Mouse (Mus musculus): ENCODE measurements around the gene Trpc2. TPM values are rescaled to one million over a fixed set of nuclear protein-coding genes. Genes with fewer than 3 reads are reported as not detected.

Gene Trpc2
- total and polyA plus RNA-seq, 3 experiments: 0.45 TPM; not detected in 2

- no peak for ATAC-seq (ENCODE audit: extremely low read depth, insufficient number of reproducible peaks, low FRiP score, poor library complexity, severe bottlenecking)
Measured at GRCm38 (mm10) chr7:102117382-102117781, 34.5 kb downstream of the Trpc2 start.

GRCm38 (mm10) chr7:102120326-102120725 lies 37.4 kb downstream of the Trpc2 start:
- H3K4me1 ChIP-seq (ENCODE audit: insufficient read depth, low read depth, low read length): no peaks in the 10 kb centered on the region; the same call in 1 of the 2 replicates
- no peak overlapping the region for H3K4me3 ChIP-seq (ENCODE audit: low read depth, low read length)
- peaks cover 72% of the 10 kb centered on the region for H3K36me3 ChIP-seq (replicated peaks)
- H3K27me3 ChIP-seq (ENCODE audit: insufficient read depth, low read length): peaks cover 5% of the 10 kb centered on the region; the same call in 1 of the 2 replicates
- H3K9me3 ChIP-seq (replicated peaks): no peaks in the 10 kb centered on the region
- DNase-seq (ENCODE audit: low spot score): no peak
- no peak for ATAC-seq (ENCODE audit: extremely low read depth, insufficient number of reproducible peaks, low FRiP score, poor library complexity, severe bottlenecking)
- TF ChIP-seq CTCF (IDR thresholded peaks at IDR 0.05; ENCODE audit: low read depth, low read length) (no peak), TAL1 (conservative IDR thresholded peaks at IDR 0.05; ENCODE audit: low read depth, low read length) (no peak), GATA1 (IDR thresholded peaks at IDR 0.05; ENCODE audit: borderline replicate concordance, low read length) (no peak), POLR2AphosphoS5 (IDR thresholded peaks at IDR 0.05; ENCODE audit: insufficient replicate concordance, low read depth, low read length) (no peak), GATA2 (IDR thresholded peaks at IDR 0.05; ENCODE audit: borderline replicate concordance, low read depth, low read length) (no peak)

More at GRCm38 (mm10) chr7:102117382-102117781, 34.5 kb downstream of the Trpc2 start:
- Histone ChIP-seq H3K9me3 (replicated peaks) (no peaks in the 10 kb centered on the region), H3K4me1 (ENCODE audit: insufficient read depth, low read depth, low read length) (peaks cover 14% of the 10 kb centered on the region), H3K27me3 (ENCODE audit: insufficient read depth, low read length) (peaks cover 19% of the 10 kb centered on the region), H3K36me3 (replicated peaks) (peaks cover 42% of the 10 kb centered on the region), H3K4me3 (ENCODE audit: low read depth, low read length) (no peak overlapping the region)
- no peak for DNase-seq (ENCODE audit: low spot score)
- no peak for TF ChIP-seq POLR2AphosphoS5 (IDR thresholded peaks at IDR 0.05; ENCODE audit: insufficient replicate concordance, low read depth, low read length)
- no peak for TF ChIP-seq TAL1 (conservative IDR thresholded peaks at IDR 0.05; ENCODE audit: low read depth, low read length)
- TF ChIP-seq CTCF (IDR thresholded peaks at IDR 0.05; ENCODE audit: low read depth, low read length): no peak
- TF ChIP-seq GATA2 (IDR thresholded peaks at IDR 0.05; ENCODE audit: borderline replicate concordance, low read depth, low read length): no peak
- TF ChIP-seq GATA1 (IDR thresholded peaks at IDR 0.05; ENCODE audit: borderline replicate concordance, low read length): no peak

- Histone ChIP-seq H3K9me3 (replicated peaks) (no peaks in the 10 kb centered on the region), H3K4me1 (ENCODE audit: insufficient read depth, low read depth, low read length) (no peaks in the 10 kb centered on the region), H3K36me3 (replicated peaks) (peaks cover 89% of the 10 kb centered on the region), H3K27me3 (ENCODE audit: insufficient read depth, low read length) (no peaks in the 10 kb centered on the region), H3K4me3 (ENCODE audit: low read depth, low read length) (no peak overlapping the region)
- DNase-seq (ENCODE audit: low spot score) (no peak), ATAC-seq (ENCODE audit: extremely low read depth, insufficient number of reproducible peaks, low FRiP score, poor library complexity, severe bottlenecking) (no peak)
- TF ChIP-seq CTCF (IDR thresholded peaks at IDR 0.05; ENCODE audit: low read depth, low read length): no peak
- no peak for TF ChIP-seq GATA2 (IDR thresholded peaks at IDR 0.05; ENCODE audit: borderline replicate concordance, low read depth, low read length)
- TF ChIP-seq TAL1 (conservative IDR thresholded peaks at IDR 0.05; ENCODE audit: low read depth, low read length): no peak
- no peak for TF ChIP-seq POLR2AphosphoS5 (IDR thresholded peaks at IDR 0.05; ENCODE audit: insufficient replicate concordance, low read depth, low read length)
- TF ChIP-seq GATA1 (IDR thresholded peaks at IDR 0.05; ENCODE audit: borderline replicate concordance, low read length): no peak
Measured at GRCm38 (mm10) chr7:102132395-102132794, 49.5 kb downstream of the Trpc2 start.

GRCm38 (mm10) chr7:102137464-102137863 lies 54.5 kb downstream of the Trpc2 start:
- no peak for ATAC-seq (ENCODE audit: extremely low read depth, insufficient number of reproducible peaks, low FRiP score, poor library complexity, severe bottlenecking)
- Histone ChIP-seq H3K9me3 (replicated peaks) (no peaks in the 10 kb centered on the region), H3K27me3 (ENCODE audit: insufficient read depth, low read length) (no peaks in the 10 kb centered on the region), H3K36me3 (replicated peaks) (peaks cover 93% of the 10 kb centered on the region), H3K4me3 (ENCODE audit: low read depth, low read length) (no peak overlapping the region), H3K4me1 (ENCODE audit: insufficient read depth, low read depth, low read length) (no peaks in the 10 kb centered on the region)
- no peak for DNase-seq (ENCODE audit: low spot score)
- TF ChIP-seq CTCF (IDR thresholded peaks at IDR 0.05; ENCODE audit: low read depth, low read length) (peak; percentile 52), TAL1 (conservative IDR thresholded peaks at IDR 0.05; ENCODE audit: low read depth, low read length) (no peak), GATA1 (IDR thresholded peaks at IDR 0.05; ENCODE audit: borderline replicate concordance, low read length) (no peak)

- Histone ChIP-seq H3K9me3 (replicated peaks) (no peaks in the 10 kb centered on the region), H3K27me3 (ENCODE audit: insufficient read depth, low read length) (no peaks in the 10 kb centered on the region), H3K4me3 (ENCODE audit: low read depth, low read length) (no peak overlapping the region), H3K4me1 (ENCODE audit: insufficient read depth, low read depth, low read length) (no peaks in the 10 kb centered on the region), H3K36me3 (replicated peaks) (peaks cover 92% of the 10 kb centered on the region)
- TF ChIP-seq GATA1 (IDR thresholded peaks at IDR 0.05; ENCODE audit: borderline replicate concordance, low read length): no peak
- no peak for TF ChIP-seq CTCF (IDR thresholded peaks at IDR 0.05; ENCODE audit: low read depth, low read length)
- no peak for TF ChIP-seq GATA2 (IDR thresholded peaks at IDR 0.05; ENCODE audit: borderline replicate concordance, low read depth, low read length)
- no peak for TF ChIP-seq TAL1 (conservative IDR thresholded peaks at IDR 0.05; ENCODE audit: low read depth, low read length)
- no peak for TF ChIP-seq POLR2AphosphoS5 (IDR thresholded peaks at IDR 0.05; ENCODE audit: insufficient replicate concordance, low read depth, low read length)
- no peak for DNase-seq (ENCODE audit: low spot score)
- ATAC-seq (ENCODE audit: extremely low read depth, insufficient number of reproducible peaks, low FRiP score, poor library complexity, severe bottlenecking): no peak
Measured at GRCm38 (mm10) chr7:102137898-102138297, 55.0 kb downstream of the Trpc2 start.

Other genes with a start within 250 kb of the Trpc2 start
- 31.6 and 55.6 TPM in 2 replicates for gene Inppl1, start 244.9 kb upstream of the Trpc2 start, total RNA-seq (2014; fragmentation: Nextera tagmentation)
- gene Inppl1, start 244.9 kb upstream of the Trpc2 start, total RNA-seq (2017): 41.0 and 43.2 TPM in 2 replicates
- gene Inppl1, start 244.9 kb upstream of the Trpc2 start, polyA plus RNA-seq (2012): 54.1 and 62.2 TPM in 2 replicates
- not detected in 2 replicates for gene Folr2, start 225.9 kb upstream of the Trpc2 start, total RNA-seq (2014; fragmentation: Nextera tagmentation)
- gene Folr2, start 225.9 kb upstream of the Trpc2 start, total RNA-seq (2017): not detected in 2 replicates
- not detected in 2 replicates for gene Folr2, start 225.9 kb upstream of the Trpc2 start, polyA plus RNA-seq (2012)
- 55.6 and 63.3 TPM in 2 replicates for gene Anapc15, start 219.4 kb upstream of the Trpc2 start, total RNA-seq (2014; fragmentation: Nextera tagmentation)
- 113 and 128 TPM in 2 replicates for gene Anapc15, start 219.4 kb upstream of the Trpc2 start, total RNA-seq (2017)
- gene Anapc15, start 219.4 kb upstream of the Trpc2 start, polyA plus RNA-seq (2012): 20.2 and 20.5 TPM in 2 replicates
- not detected in 2 replicates for gene Folr1, start 212.3 kb upstream of the Trpc2 start, total RNA-seq (2014; fragmentation: Nextera tagmentation)
- gene Folr1, start 212.3 kb upstream of the Trpc2 start, total RNA-seq (2017): 0.22 and 0.64 TPM in 2 replicates
- gene Folr1, start 212.3 kb upstream of the Trpc2 start, polyA plus RNA-seq (2012): not detected in 2 replicates
- gene Lamtor1, start 177.2 kb upstream of the Trpc2 start, total RNA-seq (2014; fragmentation: Nextera tagmentation): 96.2 and 96.5 TPM in 2 replicates
- 145 and 146 TPM in 2 replicates for gene Lamtor1, start 177.2 kb upstream of the Trpc2 start, total RNA-seq (2017)
- 136 and 153 TPM in 2 replicates for gene Lamtor1, start 177.2 kb upstream of the Trpc2 start, polyA plus RNA-seq (2012)
- gene Tomt, start 176.8 kb upstream of the Trpc2 start, total RNA-seq (2014; fragmentation: Nextera tagmentation): not detected in 2 replicates
- 0.22 and 0.23 TPM in 2 replicates for gene Tomt, start 176.8 kb upstream of the Trpc2 start, total RNA-seq (2017)
- 0.01 TPM in 1 of 2 replicates, not detected in the other for gene Tomt, start 176.8 kb upstream of the Trpc2 start, polyA plus RNA-seq (2012)
- gene Lrrc51, start 149.2 kb upstream of the Trpc2 start, total RNA-seq (2014; fragmentation: Nextera tagmentation): 12.4 and 17.7 TPM in 2 replicates
- 2.9 and 4.1 TPM in 2 replicates for gene Lrrc51, start 149.2 kb upstream of the Trpc2 start, total RNA-seq (2017)
- 0.53 and 0.65 TPM in 2 replicates for gene Lrrc51, start 149.2 kb upstream of the Trpc2 start, polyA plus RNA-seq (2012)
- gene Numa1, start 149.0 kb upstream of the Trpc2 start, total RNA-seq (2014; fragmentation: Nextera tagmentation): 134 and 189 TPM in 2 replicates
- gene Numa1, start 149.0 kb upstream of the Trpc2 start, total RNA-seq (2017): 120 and 125 TPM in 2 replicates
- 106 and 112 TPM in 2 replicates for gene Numa1, start 149.0 kb upstream of the Trpc2 start, polyA plus RNA-seq (2012)
- gene Il18bp, start 64.4 kb upstream of the Trpc2 start, total RNA-seq (2014; fragmentation: Nextera tagmentation): 4.2 and 6.5 TPM in 2 replicates
- gene Il18bp, start 64.4 kb upstream of the Trpc2 start, total RNA-seq (2017): 2.5 and 2.7 TPM in 2 replicates
- gene Il18bp, start 64.4 kb upstream of the Trpc2 start, polyA plus RNA-seq (2012): 1.8 TPM in 2 replicates
- gene Rnf121, start 17.6 kb upstream of the Trpc2 start, total RNA-seq (2014; fragmentation: Nextera tagmentation): 8.6 and 11.8 TPM in 2 replicates
- gene Rnf121, start 17.6 kb upstream of the Trpc2 start, total RNA-seq (2017): 10.9 and 11.4 TPM in 2 replicates
- 1.7 and 2.7 TPM in 2 replicates for gene Rnf121, start 17.6 kb upstream of the Trpc2 start, polyA plus RNA-seq (2012)
- 29.5 and 45.5 TPM in 2 replicates for gene Xndc1, start 17.6 kb upstream of the Trpc2 start, total RNA-seq (2014; fragmentation: Nextera tagmentation)
- gene Xndc1, start 17.6 kb upstream of the Trpc2 start, total RNA-seq (2017): 35.4 and 39.4 TPM in 2 replicates
- gene Xndc1, start 17.6 kb upstream of the Trpc2 start, polyA plus RNA-seq (2012): 25.0 and 29.7 TPM in 2 replicates
- gene Xntrpc, start 17.4 kb upstream of the Trpc2 start, total RNA-seq (2014; fragmentation: Nextera tagmentation): 0.39 and 1.4 TPM in 2 replicates
- gene Xntrpc, start 17.4 kb upstream of the Trpc2 start, total RNA-seq (2017): 0.44 and 0.46 TPM in 2 replicates
- 0.21 and 0.31 TPM in 2 replicates for gene Xntrpc, start 17.4 kb upstream of the Trpc2 start, polyA plus RNA-seq (2012)
- gene Art1, start 18.6 kb downstream of the Trpc2 start, total RNA-seq (2014; fragmentation: Nextera tagmentation): not detected in 2 replicates
- gene Art1, start 18.6 kb downstream of the Trpc2 start, total RNA-seq (2017): 0.22 TPM in 1 of 2 replicates, not detected in the other
- gene Art1, start 18.6 kb downstream of the Trpc2 start, polyA plus RNA-seq (2012): not detected in 2 replicates
- gene Art5, start 26.4 kb downstream of the Trpc2 start, total RNA-seq (2014; fragmentation: Nextera tagmentation): not detected in 2 replicates
- 0.16 TPM in 1 of 2 replicates, not detected in the other for gene Art5, start 26.4 kb downstream of the Trpc2 start, total RNA-seq (2017)
- not detected in 2 replicates for gene Art5, start 26.4 kb downstream of the Trpc2 start, polyA plus RNA-seq (2012)
- gene Chrna10, start 33.7 kb downstream of the Trpc2 start, total RNA-seq (2014; fragmentation: Nextera tagmentation): not detected in 2 replicates
- gene Chrna10, start 33.7 kb downstream of the Trpc2 start, total RNA-seq (2017): 0.11 TPM in 1 of 2 replicates, not detected in the other
- gene Chrna10, start 33.7 kb downstream of the Trpc2 start, polyA plus RNA-seq (2012): not detected in 2 replicates
- gene Nup98, start 127.1 kb downstream of the Trpc2 start, total RNA-seq (2014; fragmentation: Nextera tagmentation): 172 and 179 TPM in 2 replicates
- gene Nup98, start 127.1 kb downstream of the Trpc2 start, total RNA-seq (2017): 54.4 and 60.5 TPM in 2 replicates
- gene Nup98, start 127.1 kb downstream of the Trpc2 start, polyA plus RNA-seq (2012): 8.4 and 11.3 TPM in 2 replicates
- 60.1 and 61.9 TPM in 2 replicates for gene Pgap2, start 127.1 kb downstream of the Trpc2 start, total RNA-seq (2014; fragmentation: Nextera tagmentation)
- 24.1 and 27.8 TPM in 2 replicates for gene Pgap2, start 127.1 kb downstream of the Trpc2 start, total RNA-seq (2017)
- gene Pgap2, start 127.1 kb downstream of the Trpc2 start, polyA plus RNA-seq (2012): 18.0 and 19.1 TPM in 2 replicates
- 240 and 241 TPM in 2 replicates for gene Rhog, start 172.9 kb downstream of the Trpc2 start, total RNA-seq (2014; fragmentation: Nextera tagmentation)
- 50.4 and 68.5 TPM in 2 replicates for gene Rhog, start 172.9 kb downstream of the Trpc2 start, total RNA-seq (2017)
- 121 and 212 TPM in 2 replicates for gene Rhog, start 172.9 kb downstream of the Trpc2 start, polyA plus RNA-seq (2012)
- 25.8 and 27.3 TPM in 2 replicates for gene Stim1, start 184.7 kb downstream of the Trpc2 start, total RNA-seq (2014; fragmentation: Nextera tagmentation)
- gene Stim1, start 184.7 kb downstream of the Trpc2 start, total RNA-seq (2017): 24.2 and 25.1 TPM in 2 replicates
- gene Stim1, start 184.7 kb downstream of the Trpc2 start, polyA plus RNA-seq (2012): 20.2 and 35.8 TPM in 2 replicates

Data from G1E (cell line).